Mouse (Mus musculus): Measurements from ENCODE around the gene Dhrs7c. TPM values are rescaled to one million over a fixed set of nuclear protein-coding genes. Genes with fewer than 3 reads are reported as not detected.

Gene Dhrs7c
- total and polyA plus RNA-seq, 3 experiments: not detected

DNA sequence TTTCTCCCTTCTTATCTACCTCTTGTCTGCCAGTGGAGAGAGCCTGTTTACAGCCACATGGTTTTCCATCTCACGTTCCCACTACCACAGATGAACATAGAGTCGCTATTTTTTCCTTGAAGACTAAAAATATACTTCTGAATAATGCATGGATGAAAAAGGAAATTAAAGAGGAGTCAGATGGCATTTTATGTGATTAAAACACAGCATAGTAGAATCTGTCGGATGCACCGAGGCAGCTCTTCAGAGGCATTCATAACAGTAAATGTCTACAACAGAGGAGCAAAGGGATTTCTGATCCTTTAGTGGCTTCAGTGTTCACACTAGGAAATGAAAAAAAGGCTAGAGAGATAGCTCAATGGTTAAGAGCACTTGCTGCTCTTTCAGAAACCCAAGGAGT lies 47.2 kb downstream of the Dhrs7c start:
- H3K27ac ChIP-seq (ENCODE audit: control insufficient read depth, low read depth, low read length): no peak overlapping the region
- no peaks in the 10 kb centered on the region for H3K79me2 ChIP-seq (ENCODE audit: control insufficient read depth, insufficient read depth, low read length, poor library complexity)
- TF ChIP-seq RAD21 (IDR thresholded peaks at IDR 0.05; ENCODE audit: low read depth, low read length) (no peak), POLR2AphosphoS2 (IDR thresholded peaks at IDR 0.05; ENCODE audit: low read length) (no peak), ZMIZ1 (IDR thresholded peaks at IDR 0.05; ENCODE audit: low read depth, low read length) (no peak), TBP (IDR thresholded peaks at IDR 0.05; ENCODE audit: low read depth, low read length) (no peak), CTCF (IDR thresholded peaks at IDR 0.05 in 2 of 3, conservative IDR thresholded peaks at IDR 0.05 in 1 of 3; ENCODE audit: control insufficient read depth in 1 of 3, insufficient read depth in 1 of 3, low read depth in 2 of 3, low read length in 3 of 3, poor library complexity in 1 of 3, severe bottlenecking in 1 of 3) (no peak), NELFE (IDR thresholded peaks at IDR 0.05; ENCODE audit: low read depth, low read length) (no peak), ZC3H11A (IDR thresholded peaks at IDR 0.05; ENCODE audit: low read depth, low read length) (no peak), GABPA (IDR thresholded peaks at IDR 0.05; ENCODE audit: low read depth, low read length) (no peak), ZNF384 (IDR thresholded peaks at IDR 0.05; ENCODE audit: low read depth, low read length) (no peak), NRF1 (IDR thresholded peaks at IDR 0.05; ENCODE audit: insufficient read depth, low read depth, low read length, poor library complexity, severe bottlenecking) (no peak), SMC3 (IDR thresholded peaks at IDR 0.05; ENCODE audit: low read depth, low read length) (no peak), SIN3A (IDR thresholded peaks at IDR 0.05; ENCODE audit: low read length) (no peak), TCF12 (IDR thresholded peaks at IDR 0.05; ENCODE audit: low read depth, low read length) (no peak)
- H3K9me3 ChIP-seq (replicated peaks; ENCODE audit: insufficient read depth, low read length): no peaks in the 10 kb centered on the region
- H3K4me3 ChIP-seq (ENCODE audit: control insufficient read depth in 1 of 2, insufficient read depth in 1 of 2, low read depth in 2 of 2, low read length in 2 of 2): no peak overlapping the region
- no peaks in the 10 kb centered on the region for H3K36me3 ChIP-seq (ENCODE audit: control insufficient read depth in 1 of 2, insufficient read depth in 2 of 2, low read length in 2 of 2)
- H3K9ac ChIP-seq (ENCODE audit: control insufficient read depth, low read depth, low read length, poor library complexity, severe bottlenecking): no peak overlapping the region
- H3K27me3 ChIP-seq (ENCODE audit: control insufficient read depth in 1 of 2, insufficient read depth in 2 of 2, low read length in 2 of 2): peaks cover 0 to 2% of the 10 kb centered on the region in 2 experiments; a peak in 1 of 4 replicates
- no peaks in the 10 kb centered on the region for H3K4me1 ChIP-seq (ENCODE audit: control insufficient read depth in 1 of 2, insufficient read depth in 2 of 2, low read length in 2 of 2)
- no peak for DNase-seq (ENCODE audit: low read depth, low spot score)

DNA sequence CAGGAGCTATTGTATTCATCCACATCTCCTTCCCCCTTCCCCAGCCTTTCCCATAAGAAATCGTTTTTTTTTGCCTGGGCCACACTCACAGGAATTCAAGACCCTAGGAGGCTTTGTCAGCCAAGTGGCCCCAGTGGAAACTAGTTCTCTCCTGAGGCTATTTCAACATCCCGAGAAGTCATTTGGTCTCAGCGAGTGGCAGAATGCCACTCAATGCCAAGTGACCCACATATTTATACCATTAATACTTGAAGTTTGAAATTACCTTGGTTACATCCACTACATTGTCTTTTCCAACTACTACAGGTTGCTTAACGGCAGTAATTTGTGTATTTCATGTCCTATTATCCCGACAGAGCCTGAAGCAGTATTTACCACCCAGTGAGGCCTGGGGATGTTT lies 53.8 kb downstream of the Dhrs7c start:
- H3K9ac ChIP-seq (ENCODE audit: control insufficient read depth, low read depth, low read length, poor library complexity, severe bottlenecking): no peak overlapping the region
- H3K36me3 ChIP-seq (ENCODE audit: control insufficient read depth in 1 of 2, insufficient read depth in 2 of 2, low read length in 2 of 2): no peaks in the 10 kb centered on the region
- no peaks in the 10 kb centered on the region for H3K79me2 ChIP-seq (ENCODE audit: control insufficient read depth, insufficient read depth, low read length, poor library complexity)
- no peak for DNase-seq (ENCODE audit: low read depth, low spot score)
- peaks cover 0 to 2% of the 10 kb centered on the region in 2 experiments; a peak in 1 of 4 replicates for H3K27me3 ChIP-seq (ENCODE audit: control insufficient read depth in 1 of 2, insufficient read depth in 2 of 2, low read length in 2 of 2)
- H3K27ac ChIP-seq (ENCODE audit: control insufficient read depth, low read depth, low read length): no peak overlapping the region
- H3K4me3 ChIP-seq (ENCODE audit: control insufficient read depth in 1 of 2, insufficient read depth in 1 of 2, low read depth in 2 of 2, low read length in 2 of 2): no peak overlapping the region
- TF ChIP-seq USF1 (IDR thresholded peaks at IDR 0.05; ENCODE audit: low read depth, low read length): no peak
- no peak for TF ChIP-seq ZC3H11A (IDR thresholded peaks at IDR 0.05; ENCODE audit: low read depth, low read length)
- no peak for TF ChIP-seq ELF1 (IDR thresholded peaks at IDR 0.05; ENCODE audit: low read depth, low read length)
- TF ChIP-seq MEF2A (IDR thresholded peaks at IDR 0.05; ENCODE audit: extremely low read depth, insufficient replicate concordance, low read depth, low read length, poor library complexity, severe bottlenecking): no peak
- TF ChIP-seq GABPA (IDR thresholded peaks at IDR 0.05; ENCODE audit: low read depth, low read length): no peak
- no peak for TF ChIP-seq POLR2AphosphoS2 (IDR thresholded peaks at IDR 0.05; ENCODE audit: low read length)
- no peak for TF ChIP-seq CHD1 (IDR thresholded peaks at IDR 0.05; ENCODE audit: low read depth, low read length)
- no peak for TF ChIP-seq UBTF (IDR thresholded peaks at IDR 0.05; ENCODE audit: borderline replicate concordance, insufficient read depth, low read depth, low read length)
- TF ChIP-seq TAL1 (IDR thresholded peaks at IDR 0.05; ENCODE audit: low read length): no peak
- TF ChIP-seq EP300 (IDR thresholded peaks at IDR 0.05; ENCODE audit: low read depth in 1 of 2, low read length in 2 of 2): no peak
- TF ChIP-seq TBP (IDR thresholded peaks at IDR 0.05; ENCODE audit: low read depth, low read length): no peak
- no peaks in the 10 kb centered on the region for H3K9me3 ChIP-seq (replicated peaks; ENCODE audit: insufficient read depth, low read length)
- no peaks in the 10 kb centered on the region for H3K4me1 ChIP-seq (ENCODE audit: control insufficient read depth in 1 of 2, insufficient read depth in 2 of 2, low read length in 2 of 2)

All from MEL (cell line).